Mouse (Mus musculus) midbrain, embryonic 16.5 days (tissue): Measurements from ENCODE around the gene Dmkn. TPM values are rescaled to one million over a fixed set of nuclear protein-coding genes. Genes with fewer than 3 reads are reported as not detected.

Experiments
- ATAC-seq: fragments of 200-750 bp; cut with Nextera tagmentation; 2 replicates; pipeline ENCODE4 v1.8.0; 2017; ENCODE audit warnings: moderate TSS enrichment
- H3K27ac ChIP-seq: fragments of 300-500 bp; sonication (generic); 2 replicates; pipeline ENCODE4 v1.5.1; 2014; ENCODE audit warnings: mild to moderate bottlenecking, low read length, mixed read lengths
- H3K27me3 ChIP-seq: fragments of 300-500 bp; sonication (generic); 2 replicates; pipeline ENCODE4 v1.6.1; 2014; ENCODE audit warnings: low read depth, low read length, mixed read lengths; ENCODE audit not compliant: control insufficient read depth, insufficient read depth
- H3K36me3 ChIP-seq: fragments of 300-500 bp; sonication (generic); 2 replicates; pipeline ENCODE4 v1.6.1; 2014; ENCODE audit warnings: mild to moderate bottlenecking, low read length, moderate library complexity, mixed read lengths; ENCODE audit not compliant: control insufficient read depth, insufficient read depth
- H3K4me1 ChIP-seq: fragments of 300-500 bp; sonication (generic); 2 replicates; pipeline ENCODE4 v1.6.1; 2014; ENCODE audit warnings: mild to moderate bottlenecking, low read length, mixed read lengths; ENCODE audit not compliant: control insufficient read depth, insufficient read depth
- H3K4me2 ChIP-seq: fragments of 300-500 bp; sonication (generic); 2 replicates; pipeline ENCODE4 v1.6.1; 2014; ENCODE audit warnings: mild to moderate bottlenecking, low read length, mixed read lengths
- H3K4me3 ChIP-seq: fragments of 300-500 bp; sonication (generic); 2 replicates; pipeline ENCODE4 v1.5.1; 2014; ENCODE audit warnings: low read depth, mild to moderate bottlenecking, low read length, moderate library complexity, mixed read lengths
- H3K9ac ChIP-seq: fragments of 300-500 bp; sonication (generic); 2 replicates; pipeline ENCODE4 v1.6.1; 2014; ENCODE audit warnings: low read depth, low read length, mixed read lengths
- H3K9me3 ChIP-seq: fragments of 300-500 bp; sonication (generic); replicated peaks from 2 replicates; pipeline ENCODE4 v1.6.1; 2014; ENCODE audit warnings: mild to moderate bottlenecking, low read length, mixed read lengths; ENCODE audit not compliant: control insufficient read depth, poor library complexity, severe bottlenecking
- WGBS: fragments of 180-500 bp; shearing (Covaris S2); extraction: QIAGEN DNeasy Blood & Tissue Kit; methylation state at CpG from one replicate; pipeline ENCODE4 v1.1.7; 2014; 5-methylcytosine and 5-hydroxymethylcytosine counted together
- polyA plus RNA-seq: library from polyadenylated mRNA; unstranded; fragments of >200 nt; fragmentation: Nextera tagmentation; extraction: Ambion mirVana; gene quantifications from 2 replicates; pipeline ENCODE4 v1.2.1, GENCODE M21; 2015

Gene Dmkn
- polyA plus RNA-seq, 1 experiment from 2014 or later = 3.6 TPM

DNA sequence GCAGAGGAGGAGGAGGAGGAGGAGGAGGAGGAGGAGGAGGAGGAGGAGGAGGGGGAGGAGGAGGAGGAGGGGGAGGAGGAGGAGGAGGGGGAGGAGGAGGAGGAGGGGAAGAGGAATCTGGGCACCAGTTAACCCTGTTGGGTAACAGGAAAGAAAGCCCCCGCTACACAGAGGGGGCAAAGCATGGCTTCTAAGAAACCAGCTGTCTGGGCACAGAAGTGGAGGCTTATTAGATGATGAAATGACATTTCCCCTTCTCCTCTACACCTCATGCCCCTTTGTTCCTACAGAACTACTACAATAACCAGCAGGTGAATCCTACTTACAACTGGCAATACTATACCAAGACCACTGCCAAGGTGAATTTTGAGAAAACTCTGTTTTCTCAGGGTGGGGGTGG is 14.4 kb downstream of the Dmkn start:
- Histone ChIP-seq H3K4me1 (no peaks in the 10 kb centered on the region), H3K27ac (no peak overlapping the region), H3K4me2 (no peak overlapping the region), H3K4me3 (no peak overlapping the region), H3K9ac (no peak overlapping the region), H3K36me3 (no peaks in the 10 kb centered on the region), H3K27me3 (no peaks in the 10 kb centered on the region), H3K9me3 (no peaks in the 10 kb centered on the region)
- ATAC-seq = no peak
- WGBS = 58% methylated on average over 1 of the region's 1 CpGs

DNA sequence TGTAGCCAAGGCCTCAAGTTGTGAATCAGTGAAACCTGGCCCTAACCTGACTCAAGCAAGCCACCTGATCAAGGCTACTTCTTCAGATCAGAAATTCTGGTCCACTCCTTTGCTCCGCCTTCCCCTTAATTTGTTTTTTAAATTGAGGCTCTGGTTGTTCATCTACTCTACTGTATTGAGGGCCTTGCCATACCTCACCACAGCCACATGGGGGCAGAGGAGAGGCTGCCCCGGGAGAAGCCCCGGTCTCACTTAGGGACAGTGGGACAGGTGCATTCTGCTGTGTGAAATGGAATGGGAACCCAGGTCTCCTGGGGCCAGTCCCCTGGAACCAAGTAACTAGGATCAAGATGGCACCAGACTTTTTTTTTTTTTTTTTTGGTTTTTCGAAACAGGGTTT is 18.2 kb downstream of the Dmkn start:
- no peaks in the 10 kb centered on the region for H3K36me3 ChIP-seq
- H3K27me3 ChIP-seq = no peaks in the 10 kb centered on the region
- 79% methylated on average over 4 of the region's 4 CpGs for WGBS
- H3K4me1 ChIP-seq = no peaks in the 10 kb centered on the region
- H3K27ac ChIP-seq = no peak overlapping the region
- no peaks in the 10 kb centered on the region for H3K9me3 ChIP-seq
- H3K4me2 ChIP-seq = no peak overlapping the region
- no peak overlapping the region for H3K4me3 ChIP-seq
- H3K9ac ChIP-seq = no peak overlapping the region
- ATAC-seq = no peak

DNA sequence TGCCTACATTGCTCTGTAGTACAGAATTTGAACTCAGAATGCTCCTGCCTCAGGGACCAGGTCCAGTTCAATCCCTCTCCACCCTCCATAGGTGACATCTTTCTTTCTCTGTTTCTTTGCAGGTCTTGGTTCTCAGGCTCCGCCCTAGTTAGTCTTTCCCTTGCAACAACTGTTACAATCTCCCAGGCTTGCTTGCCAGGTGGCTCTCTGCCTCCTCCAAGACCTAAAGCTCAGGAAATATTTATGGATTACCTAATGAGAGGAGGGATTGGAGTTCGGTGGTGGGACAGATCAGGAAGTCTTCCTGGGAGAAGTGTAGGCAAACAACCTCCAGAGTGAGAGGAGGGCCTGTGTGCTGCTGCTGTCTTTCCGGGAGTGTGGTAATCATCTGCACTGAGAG is 19.1 kb downstream of the Dmkn start:
- no peaks in the 10 kb centered on the region for H3K4me1 ChIP-seq
- H3K36me3 ChIP-seq = no peaks in the 10 kb centered on the region
- 83% methylated on average over 3 of the region's 3 CpGs for WGBS
- H3K4me3 ChIP-seq = no peak overlapping the region
- H3K27ac ChIP-seq = no peak overlapping the region
- ATAC-seq = no peak
- H3K27me3 ChIP-seq = no peaks in the 10 kb centered on the region
- no peak overlapping the region for H3K4me2 ChIP-seq
- no peaks in the 10 kb centered on the region for H3K9me3 ChIP-seq
- H3K9ac ChIP-seq = no peak overlapping the region

GRCm38 (mm10) chr7:30785154-30785553 is 21.6 kb downstream of the Dmkn start:
- no peaks in the 10 kb centered on the region for H3K27me3 ChIP-seq
- no peak overlapping the region for H3K4me2 ChIP-seq
- no peaks in the 10 kb centered on the region for H3K4me1 ChIP-seq
- H3K9me3 ChIP-seq = no peaks in the 10 kb centered on the region
- H3K9ac ChIP-seq = no peak overlapping the region
- no peak overlapping the region for H3K27ac ChIP-seq
- H3K36me3 ChIP-seq = no peaks in the 10 kb centered on the region
- no peak overlapping the region for H3K4me3 ChIP-seq
- WGBS = 63% methylated on average over 1 of the region's 1 CpGs
- no peak for ATAC-seq

- Histone ChIP-seq H3K27ac (no peak overlapping the region), H3K9me3 (no peaks in the 10 kb centered on the region), H3K27me3 (no peaks in the 10 kb centered on the region), H3K4me3 (no peak overlapping the region), H3K9ac (no peak overlapping the region), H3K4me1 (no peaks in the 10 kb centered on the region), H3K36me3 (no peaks in the 10 kb centered on the region), H3K4me2 (no peak overlapping the region)
- ATAC-seq = peak; percentile 70; the same call in 1 of the 2 replicates
- WGBS = 69% methylated on average over 13 of the region's 13 CpGs
Measured at GRCm38 (mm10) chr7:30785721-30786546, 22.4 kb downstream of the Dmkn start.

GRCm38 (mm10) chr7:30787377-30788022 is 23.9 kb downstream of the Dmkn start, which contains the start of gene Krtdap:
Gene Krtdap (plus strand): TSS chr7:30787896.
- Histone ChIP-seq H3K9me3 (no peaks in the 10 kb centered on the region), H3K9ac (no peak within 1 kb of the TSS), H3K27ac (no peak within 1 kb of the TSS), H3K36me3 (no peaks in the 10 kb centered on the region), H3K4me1 (no peaks in the 10 kb centered on the region), H3K27me3 (no peaks in the 10 kb centered on the region), H3K4me2 (no peak within 1 kb of the TSS), H3K4me3 (no peak within 1 kb of the TSS)
- WGBS = 47% methylated on average over 15 of the region's 15 CpGs
- no peak for ATAC-seq

DNA sequence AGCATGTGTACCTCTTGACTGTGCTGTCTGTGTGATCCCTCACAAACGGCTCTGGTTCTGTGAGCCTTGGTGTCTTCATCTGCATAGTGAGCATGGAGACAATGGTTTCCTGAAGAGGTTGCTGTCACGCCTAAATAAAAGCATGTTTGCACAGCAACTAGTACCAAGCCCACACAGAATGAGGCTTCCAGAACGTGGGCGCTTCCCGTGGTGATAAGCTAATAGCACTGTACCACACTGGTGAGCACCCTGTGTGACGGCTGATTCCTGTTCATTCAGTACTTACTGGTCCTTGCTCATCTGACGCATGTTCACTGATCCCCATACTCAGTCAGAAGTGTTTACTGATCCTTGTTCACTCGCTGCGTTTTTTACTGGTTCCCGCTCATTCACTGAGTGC is 26.6 kb downstream of the Dmkn start:
- no peaks in the 10 kb centered on the region for H3K9me3 ChIP-seq
- no peak overlapping the region for H3K27ac ChIP-seq
- no peaks in the 10 kb centered on the region for H3K27me3 ChIP-seq
- WGBS = 76% methylated on average over 10 of the region's 10 CpGs
- no peak overlapping the region for H3K4me3 ChIP-seq
- no peaks in the 10 kb centered on the region for H3K4me1 ChIP-seq
- ATAC-seq = no peak
- H3K9ac ChIP-seq = no peak overlapping the region
- H3K4me2 ChIP-seq = no peak overlapping the region
- no peaks in the 10 kb centered on the region for H3K36me3 ChIP-seq

GRCm38 (mm10) chr7:30791921-30792320 is 28.4 kb downstream of the Dmkn start:
- no peak for ATAC-seq
- H3K4me2 ChIP-seq = no peak overlapping the region
- no peaks in the 10 kb centered on the region for H3K27me3 ChIP-seq
- H3K4me3 ChIP-seq = no peak overlapping the region
- H3K27ac ChIP-seq = no peak overlapping the region
- H3K36me3 ChIP-seq = no peaks in the 10 kb centered on the region
- no peaks in the 10 kb centered on the region for H3K4me1 ChIP-seq
- no peak overlapping the region for H3K9ac ChIP-seq
- WGBS = 28% methylated on average over 9 of the region's 9 CpGs
- no peaks in the 10 kb centered on the region for H3K9me3 ChIP-seq

- Histone ChIP-seq H3K4me2 (no peak overlapping the region), H3K9ac (no peak overlapping the region), H3K36me3 (no peaks in the 10 kb centered on the region), H3K9me3 (peaks cover 2% of the 10 kb centered on the region; the same call in 1 of the 2 replicates), H3K4me1 (no peaks in the 10 kb centered on the region), H3K4me3 (no peak overlapping the region), H3K27me3 (no peaks in the 10 kb centered on the region), H3K27ac (no peak overlapping the region)
- ATAC-seq = no peak
Measured at GRCm38 (mm10) chr7:30794921-30795320, 31.4 kb downstream of the Dmkn start.
